Comparison of ENCODE assay signal across 11 mouse cellular contexts in the genomic region with DNA sequence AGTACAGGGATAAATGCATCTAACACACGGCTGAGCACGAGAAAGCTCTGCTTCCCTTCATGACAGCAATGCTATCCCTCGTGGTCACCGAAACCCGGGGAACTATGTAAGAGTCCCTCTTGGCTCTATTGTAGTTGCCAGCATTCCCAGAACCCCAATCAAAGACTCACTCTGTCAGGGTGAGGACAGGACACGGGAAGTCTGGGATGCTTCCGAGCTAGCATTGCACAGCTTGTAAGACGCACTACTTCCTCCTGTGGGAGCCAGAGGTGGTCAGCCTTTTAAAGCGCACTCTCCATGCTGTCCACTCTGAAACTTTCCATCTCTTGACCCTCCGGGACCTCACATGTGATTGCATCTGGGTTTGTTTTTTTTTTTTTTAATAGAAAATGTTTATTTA.
DNase-seq lines count a peak whose midpoint lies in the region; ATAC-seq lines count a peak whose summit lies in the region.
"Had no signal": no experiment of that assay in that cellular context is flagged by ENCODE, and none has a peak within 500 bp of the region (broad histone marks: within the 10 kb centered on the region; RNA-seq: fewer than 3 reads in every experiment).

No protein-coding gene starts in this region.

- no peak overlapping the region for H3K4me2 ChIP-seq in limb, embryonic 13.5 days (replicated peaks)
- H3K4me2 ChIP-seq in hindbrain, embryonic 14.5 days (replicated peaks), result no peak overlapping the region
- H3K4me2 ChIP-seq: lung, embryonic 14.5 days had no signal

- ATAC-seq in limb, embryonic 13.5 days (ENCODE audit: low FRiP score, low read depth), result no peak
- ATAC-seq in hindbrain, embryonic 14.5 days (ENCODE audit: low FRiP score), result no peak

- H3K36me3 ChIP-seq in limb, embryonic 13.5 days, result peaks cover 14% of the 10 kb centered on the region; the same call in 1 of the 2 replicates
- H3K36me3 ChIP-seq in hindbrain, embryonic 14.5 days (replicated peaks; ENCODE audit: control insufficient read depth, insufficient read depth), result no peaks in the 10 kb centered on the region

- H3K9me3 ChIP-seq in limb, embryonic 13.5 days, result no peaks in the 10 kb centered on the region
- H3K9me3 ChIP-seq in hindbrain, embryonic 14.5 days (ENCODE audit: control insufficient read depth, low read length), result no peaks in the 10 kb centered on the region

- WGBS in limb, embryonic 13.5 days, result 85% methylated on average over 10 of the region's 10 CpGs
- WGBS in hindbrain, embryonic 14.5 days, result 82% methylated on average over 10 of the region's 10 CpGs

- no peak overlapping the region for H3K9ac ChIP-seq in limb, embryonic 13.5 days
- no peak overlapping the region for H3K9ac ChIP-seq in hindbrain, embryonic 14.5 days
- H3K9ac ChIP-seq: lung, embryonic 14.5 days had no signal

- peak; percentile 17 for DNase-seq in adrenal gland, postnatal 14 days
- no peak for DNase-seq in adrenal gland, adult 18-20 months (ENCODE audit: low spot score in 2 of 2)
- peak; percentile 1 for DNase-seq in layer of hippocampus, adult 9-11 months
- no peak for DNase-seq in layer of hippocampus, postnatal 10 days (ENCODE audit: low spot score in 2 of 2)
- DNase-seq in kidney, adult 18-20 months, result peak; percentile 16
- DNase-seq in thymus, postnatal 14 days, result no peak
- DNase-seq in hindbrain, embryonic 14.5 days (ENCODE audit: low spot score), result no peak
- DNase-seq: cerebellum, adult 11 months; lung, embryonic 14.5 days; midbrain, embryonic 14.5 days had no signal

- no peaks in the 10 kb centered on the region for H3K27me3 ChIP-seq in limb, embryonic 13.5 days
- H3K27me3 ChIP-seq in hindbrain, embryonic 14.5 days (ENCODE audit: control insufficient read depth, insufficient read depth, low read length), result no peaks in the 10 kb centered on the region

- H3K27ac ChIP-seq in limb, embryonic 13.5 days, result peak overlapping the region; percentile 33; the same call in 1 of the 2 replicates
- no peak overlapping the region for H3K27ac ChIP-seq in hindbrain, embryonic 14.5 days

- peaks cover 45% of the 10 kb centered on the region for H3K4me1 ChIP-seq in limb, embryonic 13.5 days
- no peaks in the 10 kb centered on the region; the same call in 1 of the 2 replicates for H3K4me1 ChIP-seq in hindbrain, embryonic 14.5 days (replicated peaks; ENCODE audit: control insufficient read depth, insufficient read depth, low read length)

- no peak overlapping the region for H3K4me3 ChIP-seq in limb, embryonic 13.5 days
- no peak overlapping the region for H3K4me3 ChIP-seq in hindbrain, embryonic 14.5 days (replicated peaks; ENCODE audit: low read length)

Comparison
In these comparisons a context has a peak if more than half of its experiments do, and no peak if none do; other contexts are left out.
1. DNase-seq: peak in adrenal gland, postnatal 14 days (single experiment), layer of hippocampus, adult 9-11 months (single experiment) and kidney, adult 18-20 months (single experiment); none in adrenal gland, adult 18-20 months (0 of 2), layer of hippocampus, postnatal 10 days (0 of 2), thymus, postnatal 14 days (single experiment) and hindbrain, embryonic 14.5 days (single experiment).